Mouse (Mus musculus): Measurements from ENCODE around the gene Plch2. TPM values are rescaled to one million over a fixed set of nuclear protein-coding genes. Genes with fewer than 3 reads are reported as not detected.
A peak's percentile ranks its signal among the peaks of the same experiment; 100 is the strongest.

The Plch2 gene
- polyA plus RNA-seq, 1 experiment from 2014 or later, result 23.3 TPM

- H3K27me3 ChIP-seq (ENCODE audit: control insufficient read depth, insufficient read depth, low read depth, low read length), result no peaks in the 10 kb centered on the region
- no peak for ATAC-seq
- H3K4me3 ChIP-seq (ENCODE audit: low read depth, low read length), result no peak overlapping the region
- WGBS, result 34% methylated on average over 9 of the region's 9 CpGs
- no peaks in the 10 kb centered on the region for H3K36me3 ChIP-seq (ENCODE audit: control insufficient read depth, insufficient read depth, low read length)
- no peaks in the 10 kb centered on the region for H3K9me3 ChIP-seq (replicated peaks; ENCODE audit: control insufficient read depth, low read length, poor library complexity, severe bottlenecking)
- peaks cover 15% of the 10 kb centered on the region; the same call in 1 of the 2 replicates for H3K4me1 ChIP-seq (ENCODE audit: control insufficient read depth, insufficient read depth, low read length)
- no peak overlapping the region for H3K4me2 ChIP-seq (ENCODE audit: low read length)
- H3K27ac ChIP-seq (ENCODE audit: low read length), result no peak overlapping the region
- no peak overlapping the region for H3K9ac ChIP-seq (ENCODE audit: low read depth, low read length)
Measured at GRCm38 (mm10) chr4:155020813-155021212, 35.8 kb downstream of the Plch2 start.

GRCm38 (mm10) chr4:155020141-155020540 lies 36.4 kb downstream of the Plch2 start:
- Histone ChIP-seq H3K36me3 (ENCODE audit: control insufficient read depth, insufficient read depth, low read length) (no peaks in the 10 kb centered on the region), H3K4me1 (ENCODE audit: control insufficient read depth, insufficient read depth, low read length) (peaks cover 15% of the 10 kb centered on the region; the same call in 1 of the 2 replicates), H3K27me3 (ENCODE audit: control insufficient read depth, insufficient read depth, low read depth, low read length) (no peaks in the 10 kb centered on the region), H3K9me3 (replicated peaks; ENCODE audit: control insufficient read depth, low read length, poor library complexity, severe bottlenecking) (no peaks in the 10 kb centered on the region), H3K27ac (ENCODE audit: low read length) (no peak overlapping the region), H3K4me2 (ENCODE audit: low read length) (no peak overlapping the region), H3K4me3 (ENCODE audit: low read depth, low read length) (no peak overlapping the region), H3K9ac (ENCODE audit: low read depth, low read length) (no peak overlapping the region)
- WGBS, result 100% methylated on average over 1 of the region's 1 CpGs
- ATAC-seq, result no peak

- Histone ChIP-seq H3K4me1 (ENCODE audit: control insufficient read depth, insufficient read depth, low read length) (peaks cover 17% of the 10 kb centered on the region; the same call in 1 of the 2 replicates), H3K27me3 (ENCODE audit: control insufficient read depth, insufficient read depth, low read depth, low read length) (no peaks in the 10 kb centered on the region), H3K9me3 (replicated peaks; ENCODE audit: control insufficient read depth, low read length, poor library complexity, severe bottlenecking) (no peaks in the 10 kb centered on the region), H3K9ac (ENCODE audit: low read depth, low read length) (no peak overlapping the region), H3K27ac (ENCODE audit: low read length) (no peak overlapping the region), H3K4me2 (ENCODE audit: low read length) (peak overlapping the region; percentile 35; the same call in 1 of the 2 replicates), H3K4me3 (ENCODE audit: low read depth, low read length) (0 out of 2 replicates have a peak overlapping the region, but pooled peaks have one; percentile 8), H3K36me3 (ENCODE audit: control insufficient read depth, insufficient read depth, low read length) (no peaks in the 10 kb centered on the region)
- 1% methylated on average over 10 of the region's 10 CpGs for WGBS
- ATAC-seq, result 0 out of 2 replicates have a peak, but pooled peaks have one; percentile 23
Measured at GRCm38 (mm10) chr4:155019336-155019847, 37.2 kb downstream of the Plch2 start.

- H3K4me1 ChIP-seq (ENCODE audit: control insufficient read depth, insufficient read depth, low read length), result peaks cover 17% of the 10 kb centered on the region; the same call in 1 of the 2 replicates
- WGBS, result 12% methylated on average over 15 of the region's 15 CpGs
- H3K36me3 ChIP-seq (ENCODE audit: control insufficient read depth, insufficient read depth, low read length), result no peaks in the 10 kb centered on the region
- no peak overlapping the region for H3K27ac ChIP-seq (ENCODE audit: low read length)
- H3K9me3 ChIP-seq (replicated peaks; ENCODE audit: control insufficient read depth, low read length, poor library complexity, severe bottlenecking), result no peaks in the 10 kb centered on the region
- ATAC-seq, result 0 out of 2 replicates have a peak, but pooled peaks have one; percentile 30
- no peaks in the 10 kb centered on the region for H3K27me3 ChIP-seq (ENCODE audit: control insufficient read depth, insufficient read depth, low read depth, low read length)
- 0 out of 2 replicates have a peak overlapping the region, but pooled peaks have one; percentile 16 for H3K9ac ChIP-seq (ENCODE audit: low read depth, low read length)
- H3K4me2 ChIP-seq (ENCODE audit: low read length), result peak overlapping the region; percentile 35; the same call in 1 of the 2 replicates
- H3K4me3 ChIP-seq (ENCODE audit: low read depth, low read length), result peak overlapping the region; percentile 8; the same call in 1 of the 2 replicates
Measured at GRCm38 (mm10) chr4:155018601-155019335, 37.8 kb downstream of the Plch2 start.

GRCm38 (mm10) chr4:155018066-155018465 lies 38.5 kb downstream of the Plch2 start:
- no peak overlapping the region for H3K27ac ChIP-seq (ENCODE audit: low read length)
- no peak overlapping the region for H3K9ac ChIP-seq (ENCODE audit: low read depth, low read length)
- no peaks in the 10 kb centered on the region for H3K36me3 ChIP-seq (ENCODE audit: control insufficient read depth, insufficient read depth, low read length)
- no peak overlapping the region for H3K4me2 ChIP-seq (ENCODE audit: low read length)
- 79% methylated on average over 8 of the region's 8 CpGs for WGBS
- ATAC-seq, result no peak
- no peaks in the 10 kb centered on the region for H3K9me3 ChIP-seq (replicated peaks; ENCODE audit: control insufficient read depth, low read length, poor library complexity, severe bottlenecking)
- H3K4me3 ChIP-seq (ENCODE audit: low read depth, low read length), result no peak overlapping the region
- H3K27me3 ChIP-seq (ENCODE audit: control insufficient read depth, insufficient read depth, low read depth, low read length), result no peaks in the 10 kb centered on the region
- H3K4me1 ChIP-seq (ENCODE audit: control insufficient read depth, insufficient read depth, low read length), result peaks cover 17% of the 10 kb centered on the region; the same call in 1 of the 2 replicates

- no peaks in the 10 kb centered on the region for H3K9me3 ChIP-seq (replicated peaks; ENCODE audit: control insufficient read depth, low read length, poor library complexity, severe bottlenecking)
- H3K36me3 ChIP-seq (ENCODE audit: control insufficient read depth, insufficient read depth, low read length), result no peaks in the 10 kb centered on the region
- no peak overlapping the region for H3K27ac ChIP-seq (ENCODE audit: low read length)
- H3K9ac ChIP-seq (ENCODE audit: low read depth, low read length), result no peak overlapping the region
- 70% methylated on average over 11 of the region's 11 CpGs for WGBS
- ATAC-seq, result no peak
- H3K4me1 ChIP-seq (ENCODE audit: control insufficient read depth, insufficient read depth, low read length), result peaks cover 17% of the 10 kb centered on the region; the same call in 1 of the 2 replicates
- H3K4me3 ChIP-seq (ENCODE audit: low read depth, low read length), result no peak overlapping the region
- no peaks in the 10 kb centered on the region for H3K27me3 ChIP-seq (ENCODE audit: control insufficient read depth, insufficient read depth, low read depth, low read length)
- no peak overlapping the region for H3K4me2 ChIP-seq (ENCODE audit: low read length)
Measured at GRCm38 (mm10) chr4:155017253-155017878, 39.2 kb downstream of the Plch2 start.

GRCm38 (mm10) chr4:155016807-155017206 lies 39.8 kb downstream of the Plch2 start:
- H3K27ac ChIP-seq (ENCODE audit: low read length), result no peak overlapping the region
- no peak overlapping the region for H3K9ac ChIP-seq (ENCODE audit: low read depth, low read length)
- 67% methylated on average over 11 of the region's 11 CpGs for WGBS
- peaks cover 15% of the 10 kb centered on the region; the same call in 1 of the 2 replicates for H3K4me1 ChIP-seq (ENCODE audit: control insufficient read depth, insufficient read depth, low read length)
- no peaks in the 10 kb centered on the region for H3K36me3 ChIP-seq (ENCODE audit: control insufficient read depth, insufficient read depth, low read length)
- no peaks in the 10 kb centered on the region for H3K9me3 ChIP-seq (replicated peaks; ENCODE audit: control insufficient read depth, low read length, poor library complexity, severe bottlenecking)
- no peaks in the 10 kb centered on the region for H3K27me3 ChIP-seq (ENCODE audit: control insufficient read depth, insufficient read depth, low read depth, low read length)
- no peak for ATAC-seq
- no peak overlapping the region for H3K4me2 ChIP-seq (ENCODE audit: low read length)
- no peak overlapping the region for H3K4me3 ChIP-seq (ENCODE audit: low read depth, low read length)

- Histone ChIP-seq H3K27ac (ENCODE audit: low read length) (no peak overlapping the region), H3K4me3 (ENCODE audit: low read depth, low read length) (no peak overlapping the region), H3K27me3 (ENCODE audit: control insufficient read depth, insufficient read depth, low read depth, low read length) (no peaks in the 10 kb centered on the region), H3K4me2 (ENCODE audit: low read length) (no peak overlapping the region), H3K4me1 (ENCODE audit: control insufficient read depth, insufficient read depth, low read length) (peaks cover 10% of the 10 kb centered on the region; the same call in 1 of the 2 replicates), H3K36me3 (ENCODE audit: control insufficient read depth, insufficient read depth, low read length) (no peaks in the 10 kb centered on the region), H3K9me3 (replicated peaks; ENCODE audit: control insufficient read depth, low read length, poor library complexity, severe bottlenecking) (no peaks in the 10 kb centered on the region), H3K9ac (ENCODE audit: low read depth, low read length) (no peak overlapping the region)
- WGBS, result 78% methylated on average over 4 of the region's 4 CpGs
- no peak for ATAC-seq
Measured at GRCm38 (mm10) chr4:155015550-155015949, 41.0 kb downstream of the Plch2 start.
